Mouse (Mus musculus): ENCODE results near the gene Rims1.

The Rims1 gene

DNA sequence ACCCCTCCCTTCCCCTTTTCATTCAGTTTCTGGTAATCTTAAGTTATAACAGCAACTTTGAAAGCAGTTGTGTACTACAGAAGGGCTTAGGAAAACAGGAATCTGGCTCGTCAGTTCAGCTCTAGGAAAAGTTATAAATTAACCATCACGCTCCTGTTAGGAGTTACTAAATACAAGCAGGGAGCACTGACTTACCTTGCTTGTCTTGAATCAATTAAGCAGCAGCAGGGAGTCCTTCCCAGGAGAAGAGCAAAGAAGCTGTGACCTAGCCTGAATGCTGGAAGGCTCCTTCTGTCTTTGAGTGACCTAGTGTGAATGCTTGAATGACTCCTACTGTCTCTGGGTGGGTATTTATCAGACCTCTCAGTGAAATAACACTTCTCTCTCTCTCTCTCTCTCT lies 490.3 kb downstream of the Rims1 start:
- DNase-seq: no peak

GRCm38 (mm10) chr1:22311471-22311870 lies 494.3 kb downstream of the Rims1 start:
- no peak for DNase-seq

- DNase-seq: no peak
Observed at GRCm38 (mm10) chr1:22306519-22306918, 499.3 kb downstream of the Rims1 start.

GRCm38 (mm10) chr1:22305932-22306331 lies 499.9 kb downstream of the Rims1 start:
- DNase-seq: no peak

DNA sequence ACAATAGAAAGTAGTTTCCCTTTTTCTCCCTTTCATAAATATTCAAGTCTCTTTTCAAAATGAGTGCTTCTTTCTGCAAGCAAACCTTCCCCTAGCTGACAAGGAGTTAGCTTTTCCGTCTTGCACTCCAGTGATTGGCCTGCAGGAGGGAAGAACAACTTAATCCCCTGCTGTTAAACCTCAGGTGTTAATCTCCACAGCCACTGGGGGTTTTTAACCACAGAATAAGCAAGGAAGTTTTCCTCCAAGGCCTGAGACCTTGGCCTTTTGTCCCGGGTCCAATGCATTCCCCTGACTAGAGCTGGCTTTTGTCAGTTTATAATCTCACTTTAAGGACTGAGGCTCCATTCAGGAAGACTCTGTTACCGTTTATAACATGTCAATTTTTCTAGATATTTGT lies 511.8 kb downstream of the Rims1 start:
- DNase-seq: no peak

DNA sequence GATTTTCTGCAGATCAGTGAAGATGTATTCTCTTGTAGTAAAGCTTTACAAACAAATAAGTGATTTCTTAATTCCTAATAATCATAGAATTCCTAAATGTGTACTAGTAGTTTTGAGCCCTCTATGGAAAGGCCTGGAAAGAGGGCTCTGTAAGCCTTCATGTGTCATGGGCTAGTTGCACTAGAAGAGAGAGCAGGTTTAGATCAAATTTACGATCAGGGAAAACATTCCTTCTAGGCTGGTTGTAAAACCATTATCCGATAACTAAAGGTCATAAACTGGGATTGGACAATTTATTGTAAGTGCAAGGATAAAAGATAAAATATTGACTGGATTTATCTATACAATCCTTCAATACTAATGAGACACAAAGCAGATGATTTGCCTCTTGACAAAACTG lies 512.5 kb downstream of the Rims1 start:
- DNase-seq: no peak

DNA sequence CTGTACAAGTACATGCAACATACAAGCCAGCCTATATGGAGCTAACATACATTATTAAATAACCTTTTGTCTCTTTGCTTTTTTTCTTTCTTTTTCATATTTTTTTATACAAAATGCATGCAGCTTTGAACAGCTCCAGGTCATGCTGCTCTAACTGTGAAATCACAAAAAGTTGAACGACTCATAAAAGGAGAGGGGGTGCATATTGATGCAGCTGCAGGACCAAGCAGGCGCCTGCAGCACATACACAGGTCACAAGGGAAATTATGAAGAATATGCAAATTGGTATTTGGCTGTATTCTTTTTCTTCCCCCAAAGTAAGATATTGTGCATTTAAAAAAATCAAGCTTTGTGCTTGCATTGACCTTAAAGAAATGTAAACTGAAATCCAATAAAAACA lies 519.0 kb downstream of the Rims1 start:
- DNase-seq: no peak

DNA sequence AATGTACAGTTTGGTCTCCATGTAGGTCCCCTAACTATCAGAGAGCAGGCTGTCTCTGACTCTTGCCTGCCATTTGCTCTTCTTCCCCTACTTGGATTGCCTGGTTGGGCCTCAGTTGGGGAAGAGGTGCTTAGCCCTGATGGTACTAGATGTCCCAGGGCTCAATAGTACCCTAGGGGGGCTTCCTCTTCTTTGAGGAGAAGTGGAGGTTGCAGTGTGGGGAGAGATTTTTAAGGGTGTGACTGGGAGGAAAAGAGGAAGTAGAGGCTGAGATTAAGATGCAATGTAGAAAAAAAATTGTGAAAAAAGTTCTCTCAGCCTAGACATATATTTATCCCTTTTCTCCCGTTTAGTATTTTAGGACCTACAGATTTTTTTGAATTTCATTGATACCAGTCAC lies 525.8 kb downstream of the Rims1 start:
- DNase-seq: no peak

- no peak for DNase-seq
Observed at GRCm38 (mm10) chr1:22274081-22274480, 531.7 kb downstream of the Rims1 start.

GRCm38 (mm10) chr1:22270131-22270530 lies 535.7 kb downstream of the Rims1 start:
- DNase-seq: no peak

DNA sequence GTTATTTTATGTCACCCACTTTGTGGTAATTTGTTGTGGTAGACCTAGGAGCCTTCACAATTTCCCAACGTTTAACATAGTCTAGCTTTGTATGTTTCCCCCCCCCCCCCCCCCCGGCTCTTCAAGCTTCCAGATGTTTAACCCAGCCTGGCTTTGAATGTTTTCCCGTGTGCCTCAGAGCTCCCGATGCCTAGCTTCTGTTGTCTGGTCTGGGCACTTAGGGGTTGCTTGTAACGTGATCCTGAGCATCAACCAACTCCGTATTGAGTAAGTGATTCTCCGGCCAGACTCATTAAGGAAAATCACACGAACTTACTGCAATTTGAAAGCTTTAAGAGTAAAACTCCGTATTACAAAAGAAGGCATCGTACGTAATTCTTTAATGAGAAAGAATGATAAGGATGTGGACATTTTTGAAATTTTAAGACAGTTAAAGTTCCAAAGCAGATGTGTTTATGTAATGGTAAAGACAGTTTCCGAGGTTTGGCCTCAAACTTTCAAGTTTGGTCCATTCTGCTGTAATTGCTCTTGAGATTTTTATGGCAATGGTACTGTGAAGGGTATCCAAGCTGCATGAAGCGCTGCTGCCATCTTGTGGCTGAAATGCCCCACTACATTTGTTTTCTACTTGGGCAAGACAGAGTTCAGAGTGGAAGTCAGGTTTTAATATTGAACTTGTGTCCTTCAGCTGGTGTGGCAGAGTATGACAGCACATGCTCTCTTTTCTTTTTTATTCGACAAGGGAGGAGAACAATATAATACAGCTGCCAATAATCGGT lies 537.0 kb downstream of the Rims1 start:
- peak; percentile 68 for DNase-seq

GRCm38 (mm10) chr1:22266491-22266890 lies 539.3 kb downstream of the Rims1 start:
- peak; percentile 62 for DNase-seq

GRCm38 (mm10) chr1:22265528-22265927 lies 540.3 kb downstream of the Rims1 start:
- no peak for DNase-seq

DNA sequence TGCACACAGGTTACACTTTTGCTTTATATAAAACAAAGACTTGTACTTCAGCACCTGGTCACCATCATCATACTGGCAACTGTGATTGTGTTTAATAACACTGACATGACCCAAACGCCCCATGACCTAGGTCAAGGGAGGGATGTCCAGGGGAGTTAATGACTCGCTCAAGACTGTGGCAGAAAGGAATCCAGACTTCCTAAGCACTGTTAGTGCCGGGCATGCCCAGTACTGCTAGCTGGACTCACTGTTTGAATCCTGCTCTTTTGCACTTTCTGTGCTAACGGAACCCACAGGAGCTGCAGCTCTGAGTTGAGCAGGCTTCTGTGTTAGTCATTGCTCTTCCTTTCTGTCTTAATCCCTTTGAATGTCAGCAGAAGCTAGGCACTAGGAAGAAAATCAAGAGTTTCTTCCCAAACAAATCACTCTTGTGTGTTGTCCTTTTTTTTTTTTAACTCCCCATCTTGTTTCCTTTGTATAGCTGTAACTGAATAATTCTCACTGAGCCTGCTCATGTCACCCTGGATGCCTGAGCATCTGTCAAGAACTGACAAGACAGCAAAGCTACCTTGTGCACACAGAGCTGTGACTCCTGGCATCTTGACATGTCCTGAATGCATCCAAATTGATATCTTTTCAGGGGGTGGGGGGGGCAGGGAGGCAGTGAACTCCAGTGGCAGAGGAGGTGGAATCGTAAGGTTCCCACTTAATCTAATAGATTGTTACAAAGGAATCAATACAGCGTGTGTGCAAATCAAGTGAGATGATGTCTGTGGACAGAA lies 543.4 kb downstream of the Rims1 start:
- no peak for DNase-seq

- DNase-seq: no peak
Observed at GRCm38 (mm10) chr1:22261702-22262101, 544.1 kb downstream of the Rims1 start.

GRCm38 (mm10) chr1:22260291-22260690 lies 545.5 kb downstream of the Rims1 start:
- DNase-seq: no peak

- DNase-seq: no peak
Observed at GRCm38 (mm10) chr1:22258356-22258755, 547.4 kb downstream of the Rims1 start.

- no peak for DNase-seq
Observed at GRCm38 (mm10) chr1:22254278-22254677, 551.5 kb downstream of the Rims1 start.

- DNase-seq: no peak
Observed at GRCm38 (mm10) chr1:22252873-22253272, 552.9 kb downstream of the Rims1 start.

DNA sequence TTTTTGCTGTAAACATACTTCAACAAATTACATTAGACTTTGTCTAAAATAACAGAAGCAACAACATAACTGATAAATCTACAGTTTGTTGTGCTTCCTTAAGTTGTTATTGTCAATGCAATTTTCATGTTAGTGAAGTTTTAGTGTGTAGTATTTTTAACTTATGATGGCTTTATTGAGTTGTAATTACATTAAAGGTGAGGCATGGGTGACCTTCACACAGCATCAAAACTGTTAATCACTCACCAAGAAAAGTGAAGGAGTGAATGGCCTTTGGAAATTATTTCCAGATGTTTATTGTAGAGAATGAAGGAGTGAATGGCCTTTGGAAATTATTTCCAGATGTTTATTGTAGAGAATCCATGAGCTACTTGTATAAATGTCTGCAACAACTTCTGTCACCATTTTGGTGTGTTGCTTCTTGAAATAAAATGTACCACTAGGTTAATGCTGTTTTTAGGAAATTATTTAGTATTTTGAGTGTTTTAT lies 556.9 kb downstream of the Rims1 start:
- DNase-seq: no peak

GRCm38 (mm10) chr1:22245748-22246147 lies 560.0 kb downstream of the Rims1 start:
- peak; percentile 10 for DNase-seq

Measured in layer of hippocampus, adult 9-11 months (tissue).